Mouse (Mus musculus) embryo, embryonic 11.5 days (tissue): ENCODE results near the gene Pofut1.

Experiments
- DNase-seq: peaks from one replicate; pipeline ENCODE4 v3.0.0-alpha.2; 2012; ENCODE audit warnings: low read depth, low spot score

The Pofut1 gene

GRCm38 (mm10) chr2:153290938-153291928, 49.9 kb downstream of the Pofut1 start, which contains the start of gene Kif3b:
Gene Kif3b, plus strand, starts transcription at chr2:153291413.
- DNase-seq: peak; percentile 75

DNA sequence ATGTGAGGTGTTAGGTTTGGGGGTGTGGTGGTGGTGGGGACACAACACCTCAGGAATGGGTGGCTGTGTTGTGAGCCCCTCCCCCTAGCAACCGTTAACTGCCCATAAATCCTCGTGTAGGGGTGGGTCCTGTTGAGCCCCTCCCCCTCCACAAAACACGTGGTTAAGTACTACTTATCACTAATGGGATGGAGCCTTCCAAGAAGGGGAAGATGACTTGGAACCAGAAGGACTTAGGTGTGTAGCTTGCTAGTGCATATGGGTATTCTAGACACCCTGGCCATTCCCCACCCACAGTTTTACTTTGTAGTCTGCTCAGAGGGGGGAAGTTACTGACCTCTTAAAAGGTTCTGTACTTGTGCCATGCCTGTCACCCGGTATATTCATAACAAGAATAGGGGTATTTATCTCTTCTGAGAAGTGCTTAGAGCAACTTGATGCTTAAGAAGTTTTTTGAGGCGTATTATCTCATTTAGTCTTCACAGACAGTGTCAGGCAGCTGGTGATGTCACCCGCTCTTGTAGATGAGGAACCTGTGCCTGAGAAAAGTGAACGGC, 51.0 kb downstream of the Pofut1 start:
- no peak for DNase-seq

- DNase-seq: no peak
Measured at GRCm38 (mm10) chr2:153295196-153295595, 53.9 kb downstream of the Pofut1 start.

- DNase-seq: no peak
Measured at GRCm38 (mm10) chr2:153297771-153298170, 56.4 kb downstream of the Pofut1 start.

DNA sequence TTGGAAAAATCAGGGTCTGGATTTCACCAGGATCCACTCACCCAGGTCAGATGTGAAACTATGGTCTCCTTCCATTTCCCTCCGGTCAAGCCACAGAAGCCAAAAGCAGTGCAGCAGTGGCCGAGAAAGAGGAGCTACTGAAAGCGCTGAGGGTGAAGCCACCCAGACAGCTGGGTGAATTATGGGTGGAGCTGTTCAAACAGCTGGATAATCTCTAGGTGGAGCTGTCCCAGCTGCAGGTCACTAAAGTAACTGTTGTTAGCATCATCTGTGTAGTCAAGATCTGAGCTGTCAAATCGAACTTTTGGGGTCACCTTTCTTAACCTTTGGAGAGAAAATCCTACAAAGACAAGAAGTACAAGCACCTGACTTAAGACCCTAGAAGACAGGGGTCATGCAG, 57.1 kb downstream of the Pofut1 start:
- DNase-seq: no peak

- no peak for DNase-seq
Measured at GRCm38 (mm10) chr2:153298863-153299262, 57.5 kb downstream of the Pofut1 start.

DNA sequence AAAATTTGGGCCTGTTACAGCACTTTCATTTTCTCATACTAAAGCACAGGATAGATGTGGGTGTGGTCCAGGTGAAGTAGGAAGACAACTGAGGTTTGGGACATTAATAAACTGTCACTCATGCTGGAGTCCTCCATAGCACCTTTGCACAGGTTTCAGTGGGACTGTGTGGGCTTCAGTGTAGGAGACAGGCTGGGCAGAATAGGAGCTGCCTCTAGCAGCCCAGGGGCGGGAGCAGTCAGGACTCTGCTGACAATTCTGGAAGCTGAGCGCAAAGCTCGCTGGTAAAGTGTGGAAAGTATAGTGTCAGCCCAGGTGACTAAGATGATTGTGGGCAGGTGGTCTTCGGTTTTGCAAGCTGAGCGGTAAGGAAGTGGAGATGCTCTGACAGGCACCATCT, 59.8 kb downstream of the Pofut1 start:
- DNase-seq: no peak

DNA sequence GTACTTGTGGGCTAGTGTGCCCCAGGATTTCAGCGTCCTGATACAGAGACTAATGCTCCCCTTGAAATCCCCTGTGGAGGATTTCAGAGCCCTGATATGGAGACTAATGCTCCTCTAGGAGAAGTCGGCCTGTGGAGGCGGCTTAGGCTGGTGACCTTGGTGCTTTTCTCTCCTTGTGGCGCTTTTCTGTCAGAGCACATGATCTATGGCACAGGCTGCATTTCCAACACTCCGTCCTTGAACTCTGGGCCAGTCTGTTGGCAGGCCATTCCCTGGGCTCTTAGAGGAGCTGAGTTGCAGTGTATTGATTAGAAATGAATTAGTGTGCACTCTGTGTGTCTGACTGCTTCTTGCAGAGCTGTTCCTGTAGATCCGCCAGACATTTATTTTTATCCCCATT, 63.9 kb downstream of the Pofut1 start:
- no peak for DNase-seq

GRCm38 (mm10) chr2:153308586-153308985, 67.3 kb downstream of the Pofut1 start:
- DNase-seq: no peak

GRCm38 (mm10) chr2:153309106-153309505, 67.8 kb downstream of the Pofut1 start:
- DNase-seq: no peak

- DNase-seq: no peak
Measured at GRCm38 (mm10) chr2:153310228-153310627, 68.9 kb downstream of the Pofut1 start.

DNA sequence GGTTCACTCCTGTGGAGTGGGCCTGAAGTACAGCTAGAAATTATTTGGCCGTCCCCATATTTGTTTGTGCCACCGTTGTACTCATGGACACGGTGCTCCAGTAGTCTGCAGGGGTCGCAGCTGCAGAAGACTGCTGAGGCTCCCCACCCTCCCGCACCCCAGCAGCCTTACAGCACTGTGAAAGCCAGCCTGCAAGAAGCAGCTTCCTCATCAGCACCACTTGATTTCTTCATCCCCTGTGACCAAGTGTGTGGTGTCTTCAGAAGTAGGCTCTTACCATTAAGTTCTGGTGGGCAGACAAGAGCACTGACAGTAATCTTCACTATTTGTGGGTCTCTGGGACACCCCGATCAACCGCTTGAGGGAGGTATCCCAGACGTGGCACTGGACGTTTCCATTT, 71.6 kb downstream of the Pofut1 start:
- DNase-seq: no peak

GRCm38 (mm10) chr2:153318408-153318807, 77.1 kb downstream of the Pofut1 start:
- no peak for DNase-seq

GRCm38 (mm10) chr2:153319036-153319643, 77.8 kb downstream of the Pofut1 start:
- no peak for DNase-seq
